Mouse (Mus musculus) liver, embryonic 14.5 days (tissue): ENCODE data around the gene Cdk5rap3. TPM values are rescaled to one million over a fixed set of nuclear protein-coding genes. Genes with fewer than 3 reads are reported as not detected.

Source experiments
- ATAC-seq: fragments of 200-750 bp; cut with Nextera tagmentation; 2 replicates; pipeline ENCODE4 v1.8.0; 2017; ENCODE audit warnings: moderate number of reproducible peaks, mild to moderate bottlenecking, moderate library complexity; ENCODE audit not compliant: insufficient read depth
- DNase-seq, 3 experiments: peaks; one replicate each; pipeline ENCODE4 v3.0.0-alpha.2; 2012 to 2013; ENCODE audit warnings: low read depth in 3 of 3, low spot score in 3 of 3
- H3K27ac ChIP-seq: fragments of 300-500 bp; sonication (generic); 2 replicates; pipeline ENCODE4 v1.5.1; 2014; ENCODE audit warnings: moderate library complexity, mild to moderate bottlenecking, control low read depth, inconsistent platforms
- H3K27me3 ChIP-seq: fragments of 300-500 bp; sonication (generic); 2 replicates; pipeline ENCODE4 v1.6.1; 2014; ENCODE audit warnings: mild to moderate bottlenecking, low read length, moderate library complexity; ENCODE audit not compliant: control insufficient read depth, insufficient read depth
- H3K36me3 ChIP-seq: fragments of 300-500 bp; sonication (generic); replicated peaks from 2 replicates; pipeline ENCODE4 v1.6.1; 2014; ENCODE audit warnings: low read depth; ENCODE audit not compliant: control insufficient read depth, insufficient read depth
- H3K4me1 ChIP-seq, 2 experiments: fragments of 200-500 bp in 1 of 2; fragments of 300-500 bp in 1 of 2; sonication (generic) in 1 of 2; replicated peaks; 2 replicates each; pipeline ENCODE4 v1.6.1; 2012 to 2014; ENCODE audit warnings: antibody characterized with exemption in 1 of 2, inconsistent platforms in 1 of 2, low read length in 1 of 2; ENCODE audit not compliant: control insufficient read depth in 2 of 2, insufficient read depth in 2 of 2
- H3K4me2 ChIP-seq: fragments of 300-500 bp; sonication (generic); 2 replicates; pipeline ENCODE4 v1.6.1; 2014; ENCODE audit warnings: low read depth, mild to moderate bottlenecking, control low read depth, moderate library complexity
- H3K4me3 ChIP-seq, 2 experiments: fragments of 200-500 bp in 1 of 2; fragments of 300-500 bp in 1 of 2; sonication (generic) in 1 of 2; 2 replicates each; pipeline ENCODE4 v1.5.1; 2012 to 2014; ENCODE audit warnings: low read depth in 2 of 2, low read length in 2 of 2, mild to moderate bottlenecking in 2 of 2, control low read depth in 1 of 2, inconsistent platforms in 1 of 2, moderate library complexity in 1 of 2; ENCODE audit not compliant: insufficient read depth in 1 of 2
- H3K9ac ChIP-seq: fragments of 300-500 bp; sonication (generic); replicated peaks from 2 replicates; pipeline ENCODE4 v1.6.1; 2014; ENCODE audit warnings: mild to moderate bottlenecking, control low read depth, moderate library complexity
- H3K9me3 ChIP-seq: fragments of 300-500 bp; sonication (generic); 2 replicates; pipeline ENCODE4 v1.6.1; 2016; ENCODE audit warnings: low read length, mixed read lengths; ENCODE audit not compliant: control insufficient read depth
- CTCF ChIP-seq: IDR thresholded peaks from 2 replicates; pipeline ENCODE4 v1.5.1; 2016; ENCODE audit warnings: antibody characterized with exemption, low read depth, control low read depth
- EP300 ChIP-seq: IDR thresholded peaks from 2 replicates; pipeline ENCODE4 v1.6.1; 2016; ENCODE audit warnings: antibody characterized with exemption, low read depth
- WGBS: fragments of 180-500 bp; shearing (Covaris S2); extraction: QIAGEN DNeasy Blood & Tissue Kit; methylation state at CpG from one replicate; pipeline ENCODE4 v1.1.7; 2014; ENCODE audit not compliant: insufficient replicate concordance; 5-methylcytosine and 5-hydroxymethylcytosine counted together
- polyA plus RNA-seq, 2 experiments: library from polyadenylated mRNA; depleted of rRNA in 1 of 2; stranded (reverse) in 1 of 2; unstranded in 1 of 2; fragments of >200 nt; fragmentation: Nextera tagmentation in 1 of 2; extraction: Ambion mirVana in 1 of 2; gene quantifications; 2 replicates each; pipeline versions ENCODE4 v1.2.1 to v1.2.3; 2012 to 2014

Gene Cdk5rap3
- polyA plus RNA-seq, 2 experiments = 20.1 to 34.1 TPM

GRCm38 (mm10) chr11:96934921-96935356 is 18.6 kb upstream of the Cdk5rap3 start:
- peak overlapping the region in 1 of 2 experiments; percentile 18; a peak in 1 of 4 replicates for H3K4me3 ChIP-seq

DNA sequence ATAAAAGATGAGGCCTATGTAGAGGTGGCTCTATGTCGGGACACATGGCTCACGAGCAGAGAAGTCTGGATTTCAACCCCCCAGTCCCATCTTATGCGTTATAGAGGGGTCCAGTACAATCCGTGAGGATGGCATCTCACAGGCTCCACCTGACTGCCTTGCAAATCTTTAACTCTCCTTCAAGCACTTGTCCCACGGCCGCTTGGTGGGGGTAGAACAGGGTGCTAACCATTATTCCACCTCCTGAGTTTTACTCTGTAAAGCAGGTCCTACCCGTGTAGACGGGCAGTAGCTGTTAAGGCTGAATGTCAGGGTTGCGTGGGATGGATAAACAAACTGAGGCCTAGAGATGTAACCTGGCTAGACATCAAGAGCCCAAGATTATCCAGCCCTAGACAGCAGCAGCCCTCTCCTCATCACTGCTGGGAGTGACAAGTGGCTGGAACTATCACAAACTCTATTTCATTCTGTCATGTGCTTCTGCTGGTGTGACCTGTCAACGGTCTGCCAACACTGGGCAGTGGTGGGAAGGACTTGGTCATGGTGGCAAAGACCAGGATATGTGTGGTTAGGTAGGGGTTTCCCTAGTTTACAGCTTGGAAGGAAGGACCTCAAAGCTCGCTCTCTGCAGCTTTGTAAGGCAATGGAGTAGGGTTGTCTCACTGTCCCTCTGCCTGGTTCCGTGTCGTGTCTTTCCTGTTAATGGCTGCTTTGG is 17.4 kb upstream of the Cdk5rap3 start:
- Histone ChIP-seq H3K27ac (peak overlapping the region; percentile 76), H3K27me3 (no peaks in the 10 kb centered on the region), H3K9me3 (no peaks in the 10 kb centered on the region), H3K4me1 (peaks cover 72 to 79% of the 10 kb centered on the region in 2 experiments), H3K36me3 (peaks cover 28% of the 10 kb centered on the region), H3K4me3 (no peak overlapping the region), H3K9ac (no peak overlapping the region), H3K4me2 (no peak overlapping the region)
- ATAC-seq (no peak), DNase-seq (no peak)
- TF ChIP-seq EP300 (no peak), CTCF (no peak)
- WGBS = 86% methylated on average over 13 of the region's 13 CpGs

More at GRCm38 (mm10) chr11:96934921-96935356, 18.6 kb upstream of the Cdk5rap3 start:
- H3K36me3 ChIP-seq = peaks cover 40% of the 10 kb centered on the region
- peak overlapping the region; percentile 54 for H3K4me2 ChIP-seq
- no peak for TF ChIP-seq EP300
- TF ChIP-seq CTCF = no peak
- H3K27ac ChIP-seq = peak overlapping the region; percentile 100
- peak overlapping the region; percentile 36 for H3K9ac ChIP-seq
- WGBS = 25% methylated on average over 12 of the region's 12 CpGs
- H3K9me3 ChIP-seq = no peaks in the 10 kb centered on the region
- DNase-seq (peak; percentile 89 to 93 (median 89)), ATAC-seq (peak; percentile 89)
- no peaks in the 10 kb centered on the region for H3K27me3 ChIP-seq
- peaks cover 72 to 77% of the 10 kb centered on the region in 2 experiments for H3K4me1 ChIP-seq

DNA sequence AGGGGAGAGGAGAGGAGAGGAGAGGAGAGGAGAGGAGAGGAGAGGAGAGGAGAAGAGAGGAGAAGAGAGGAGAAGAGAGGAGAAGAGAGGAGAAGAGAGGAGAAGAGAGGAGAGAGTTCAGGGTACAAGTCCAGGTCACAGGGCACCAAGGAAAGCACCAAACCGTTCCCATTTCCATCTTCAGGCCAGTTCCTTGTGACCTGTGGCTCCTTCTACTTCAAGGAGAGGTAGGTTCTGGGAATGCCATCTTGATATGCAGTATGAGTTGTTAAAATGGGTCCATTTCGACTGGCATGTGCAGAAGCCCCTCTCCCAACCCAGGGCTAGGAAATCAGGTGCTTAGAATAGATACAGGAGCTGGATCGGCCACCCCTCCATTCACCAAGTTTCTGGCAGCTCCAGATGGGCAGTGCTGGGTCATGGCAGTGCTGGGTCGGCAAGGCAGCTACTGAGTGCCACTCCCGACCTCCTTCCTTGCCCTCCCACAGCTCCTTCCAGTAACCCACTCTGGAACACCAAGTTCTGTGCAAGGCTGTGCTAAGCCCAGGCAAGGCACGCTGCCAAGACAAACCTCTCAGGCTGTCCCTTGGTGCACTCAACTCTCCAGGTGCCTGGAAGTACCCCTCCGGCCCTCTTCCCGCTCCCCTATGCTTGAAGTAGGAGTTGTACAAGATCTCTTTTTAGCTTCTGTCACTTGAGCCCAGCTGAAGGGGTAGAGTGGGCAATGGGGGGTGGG is 15.2 kb upstream of the Cdk5rap3 start:
- Histone ChIP-seq H3K9me3 (no peaks in the 10 kb centered on the region), H3K9ac (no peak overlapping the region; the same call in 1 of the 2 replicates), H3K36me3 (peaks cover 6% of the 10 kb centered on the region), H3K4me1 (peaks cover 69 to 80% of the 10 kb centered on the region in 2 experiments), H3K27me3 (no peaks in the 10 kb centered on the region), H3K27ac (peak overlapping the region; percentile 23), H3K4me3 (no peak overlapping the region), H3K4me2 (peak overlapping the region; percentile 18; the same call in 1 of the 2 replicates)
- DNase-seq = no peak
- no peak for ATAC-seq
- 62% methylated on average over 8 of the region's 8 CpGs for WGBS
- TF ChIP-seq CTCF (no peak), EP300 (no peak)

GRCm38 (mm10) chr11:96929766-96930331 is 13.6 kb upstream of the Cdk5rap3 start:
- Histone ChIP-seq H3K27ac (peak overlapping the region; percentile 69), H3K4me3 (0 out of 4 replicates have a peak overlapping the region, but pooled peaks of 1 of the 2 experiments have one; percentile 6), H3K9me3 (no peaks in the 10 kb centered on the region), H3K4me2 (peak overlapping the region; percentile 47), H3K27me3 (no peaks in the 10 kb centered on the region), H3K4me1 (peaks cover 77 to 83% of the 10 kb centered on the region in 2 experiments), H3K9ac (peak overlapping the region; percentile 24), H3K36me3 (no peaks in the 10 kb centered on the region)
- no peak for DNase-seq
- 16% methylated on average over 9 of the region's 9 CpGs for WGBS
- no peak for TF ChIP-seq CTCF
- peak; percentile 70 for TF ChIP-seq EP300
- peak; percentile 60 for ATAC-seq
